Mouse (Mus musculus): ENCODE results near the gene Golm1. TPM values are rescaled to one million over a fixed set of nuclear protein-coding genes. Genes with fewer than 3 reads are reported as not detected.
A peak's percentile ranks its signal among the peaks of the same experiment; 100 is the strongest.

Gene Golm1
- polyA plus RNA-seq, 2 experiments: 25.5 to 43.3 TPM

DNA sequence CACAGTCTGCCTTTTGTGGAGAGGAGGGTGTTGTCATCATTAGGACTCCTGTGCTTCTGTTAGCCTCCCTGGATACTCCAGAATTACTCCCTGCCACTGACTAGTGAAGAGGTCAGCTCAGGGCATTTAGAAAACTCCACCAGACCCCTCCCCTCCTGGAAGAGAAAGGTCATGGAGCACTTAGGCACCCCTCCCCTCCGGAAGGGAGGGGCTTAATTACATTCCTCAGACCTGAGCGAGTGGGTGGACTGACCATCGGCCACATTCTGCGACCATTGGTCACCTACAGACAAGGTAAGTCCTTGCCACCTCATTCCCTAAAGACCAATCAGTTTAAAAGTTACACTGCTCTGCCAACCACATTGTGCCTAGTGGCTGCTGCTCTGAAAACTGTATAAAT lies 3.7 kb upstream of the Golm1 start:
- no peak for DNase-seq (ENCODE audit: low read depth in 3 of 3, low spot score in 3 of 3)
- no peaks in the 10 kb centered on the region for H3K27me3 ChIP-seq (ENCODE audit: control insufficient read depth, insufficient read depth, low read length)
- no peak overlapping the region for H3K27ac ChIP-seq
- no peak for TF ChIP-seq CTCF (IDR thresholded peaks at IDR 0.05; ENCODE audit: low read depth)
- no peak for TF ChIP-seq EP300 (IDR thresholded peaks at IDR 0.05; ENCODE audit: low read depth)
- H3K4me1 ChIP-seq (replicated peaks; ENCODE audit: control insufficient read depth in 2 of 2, insufficient read depth in 2 of 2, low read length in 1 of 2): peaks cover 11 to 30% of the 10 kb centered on the region in 2 experiments
- ATAC-seq (ENCODE audit: insufficient read depth): no peak
- H3K9ac ChIP-seq (replicated peaks): no peak overlapping the region
- WGBS (ENCODE audit: insufficient replicate concordance): 60% methylated on average over 4 of the region's 4 CpGs
- H3K4me2 ChIP-seq (ENCODE audit: low read depth): no peak overlapping the region
- H3K9me3 ChIP-seq (ENCODE audit: control insufficient read depth, low read length): no peaks in the 10 kb centered on the region
- H3K36me3 ChIP-seq (replicated peaks; ENCODE audit: control insufficient read depth, insufficient read depth, low read depth): no peaks in the 10 kb centered on the region
- H3K4me3 ChIP-seq (ENCODE audit: insufficient read depth in 1 of 2, low read depth in 2 of 2, low read length in 2 of 2): no peak overlapping the region

DNA sequence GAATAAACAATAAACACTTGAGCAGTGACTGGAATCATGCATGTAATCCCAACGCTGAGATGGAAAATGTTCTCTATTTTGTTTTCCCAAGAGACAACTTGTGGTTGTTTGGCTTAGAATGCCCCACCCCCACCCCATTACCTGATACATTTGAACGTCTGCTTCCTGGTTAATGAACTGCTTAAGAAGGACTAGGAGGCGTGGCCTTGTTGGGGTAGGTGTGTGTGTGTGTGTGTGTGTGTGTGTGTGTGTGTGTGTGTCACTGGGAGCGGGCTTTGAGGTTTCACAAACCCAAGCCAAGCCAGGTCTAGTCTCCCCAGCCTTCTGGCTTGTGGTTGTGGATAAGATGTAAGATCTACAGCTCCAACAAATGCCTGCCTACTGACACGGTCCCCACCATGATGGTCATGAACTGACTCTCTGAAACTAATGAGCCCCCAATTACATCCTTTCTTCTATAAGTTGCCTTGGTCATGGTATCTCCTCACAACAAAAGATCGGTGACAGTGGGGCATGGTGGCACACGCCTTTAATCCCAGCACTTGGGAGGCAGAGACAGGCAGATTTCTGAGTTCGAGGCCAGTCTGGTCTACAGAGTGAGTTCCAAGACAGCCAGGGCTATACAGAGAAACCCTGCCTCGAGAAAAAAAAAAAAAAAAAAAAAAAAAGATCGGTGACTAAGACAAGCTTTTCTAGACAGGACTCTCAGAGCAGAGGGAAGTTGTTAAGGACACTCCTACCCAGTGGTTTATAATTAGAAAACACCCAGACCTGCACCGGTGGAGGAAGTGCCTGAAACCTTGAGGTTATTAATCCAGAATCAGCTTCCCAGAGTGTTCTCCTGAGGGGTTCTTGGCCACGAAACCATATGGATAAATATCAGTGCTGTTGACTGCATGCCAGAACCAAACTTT lies 962 bp upstream of the Golm1 start:
- peaks cover 2% of the 10 kb centered on the region; the same call in 1 of the 2 replicates for H3K36me3 ChIP-seq (replicated peaks; ENCODE audit: control insufficient read depth, insufficient read depth, low read depth)
- peaks cover 24 to 43% of the 10 kb centered on the region in 2 experiments for H3K4me1 ChIP-seq (replicated peaks; ENCODE audit: control insufficient read depth in 2 of 2, insufficient read depth in 2 of 2, low read length in 1 of 2)
- H3K27me3 ChIP-seq (ENCODE audit: control insufficient read depth, insufficient read depth, low read length): no peaks in the 10 kb centered on the region
- H3K9ac ChIP-seq (replicated peaks): no peak overlapping the region
- peak overlapping the region in 1 of 2 experiments; percentile 93; a peak in 2 of 4 replicates for H3K4me3 ChIP-seq (ENCODE audit: insufficient read depth in 1 of 2, low read depth in 2 of 2, low read length in 2 of 2)
- TF ChIP-seq EP300 (IDR thresholded peaks at IDR 0.05; ENCODE audit: low read depth): no peak
- TF ChIP-seq CTCF (IDR thresholded peaks at IDR 0.05; ENCODE audit: low read depth): no peak
- ATAC-seq (ENCODE audit: insufficient read depth): no peak
- H3K4me2 ChIP-seq (ENCODE audit: low read depth): peak overlapping the region; percentile 69
- no peak for DNase-seq (ENCODE audit: low read depth in 3 of 3, low spot score in 3 of 3)
- WGBS (ENCODE audit: insufficient replicate concordance): 48% methylated on average over 12 of the region's 12 CpGs
- H3K9me3 ChIP-seq (ENCODE audit: control insufficient read depth, low read length): no peaks in the 10 kb centered on the region
- peak overlapping the region; percentile 85; the same call in 1 of the 2 replicates for H3K27ac ChIP-seq

DNA sequence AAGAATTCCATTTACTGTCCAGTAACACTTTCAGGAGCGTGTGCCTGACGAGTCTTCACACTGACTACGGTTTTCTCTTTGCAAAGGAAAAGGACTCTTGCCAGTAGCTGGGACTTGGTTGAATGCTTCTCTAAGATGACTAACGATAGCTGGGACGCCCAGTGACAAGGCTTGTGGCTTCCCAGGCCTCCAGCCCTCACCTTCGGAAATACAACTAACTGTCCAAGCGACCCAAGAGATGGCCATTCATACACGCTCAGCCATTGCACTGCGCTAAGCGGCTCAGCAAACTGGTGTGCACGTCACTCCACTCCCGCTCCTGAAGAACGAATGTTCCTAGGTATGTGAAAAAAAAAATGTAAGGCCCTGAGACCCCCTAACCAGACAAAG lies 855 bp downstream of the Golm1 start:
- WGBS (ENCODE audit: insufficient replicate concordance): under 1% methylated on average over 13 of the region's 13 CpGs
- H3K4me1 ChIP-seq (replicated peaks; ENCODE audit: control insufficient read depth in 2 of 2, insufficient read depth in 2 of 2, low read length in 1 of 2): peaks cover 21 to 41% of the 10 kb centered on the region in 2 experiments

DNA sequence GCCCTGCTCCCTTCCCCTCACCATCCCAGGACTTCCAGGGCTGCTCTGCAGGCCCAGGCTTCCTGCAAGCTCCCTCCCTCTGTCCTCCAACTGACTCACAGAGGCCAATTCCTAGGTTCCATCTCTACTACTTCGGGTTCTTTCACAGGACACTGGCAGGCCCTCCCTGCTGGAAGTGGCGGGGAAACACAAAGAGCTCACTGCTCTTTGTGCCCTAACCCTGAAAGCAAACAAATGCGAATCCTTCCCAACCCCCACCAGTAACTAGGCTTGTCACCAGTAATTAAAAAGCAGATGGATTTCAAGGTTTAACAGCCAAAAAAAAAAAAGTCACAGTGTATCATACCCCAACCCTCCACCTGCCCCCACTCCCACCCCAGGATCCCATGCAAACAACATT lies 1.4 kb downstream of the Golm1 start:
- no peak overlapping the region; the same call in 1 of the 2 replicates for H3K27ac ChIP-seq
- no peaks in the 10 kb centered on the region for H3K9me3 ChIP-seq (ENCODE audit: control insufficient read depth, low read length)
- H3K9ac ChIP-seq (replicated peaks): peak overlapping the region; percentile 88
- ATAC-seq (ENCODE audit: insufficient read depth): no peak
- 9% methylated on average over 3 of the region's 3 CpGs for WGBS (ENCODE audit: insufficient replicate concordance)
- TF ChIP-seq CTCF (IDR thresholded peaks at IDR 0.05; ENCODE audit: low read depth) (no peak), EP300 (IDR thresholded peaks at IDR 0.05; ENCODE audit: low read depth) (no peak)
- H3K36me3 ChIP-seq (replicated peaks; ENCODE audit: control insufficient read depth, insufficient read depth, low read depth): peaks cover 2% of the 10 kb centered on the region; the same call in 1 of the 2 replicates
- peaks cover 23 to 41% of the 10 kb centered on the region in 2 experiments for H3K4me1 ChIP-seq (replicated peaks; ENCODE audit: control insufficient read depth in 2 of 2, insufficient read depth in 2 of 2, low read length in 1 of 2)
- DNase-seq (ENCODE audit: low read depth in 3 of 3, low spot score in 3 of 3): no peak
- no peaks in the 10 kb centered on the region for H3K27me3 ChIP-seq (ENCODE audit: control insufficient read depth, insufficient read depth, low read length)
- H3K4me3 ChIP-seq (ENCODE audit: insufficient read depth in 1 of 2, low read depth in 2 of 2, low read length in 2 of 2): peak overlapping the region; percentile 81 to 93
- H3K4me2 ChIP-seq (ENCODE audit: low read depth): peak overlapping the region; percentile 69

More for the DNA sequence above, 855 bp downstream of the Golm1 start:
- Histone ChIP-seq H3K4me3 (ENCODE audit: insufficient read depth in 1 of 2, low read depth in 2 of 2, low read length in 2 of 2) (peak overlapping the region; percentile 81 to 93), H3K4me2 (ENCODE audit: low read depth) (peak overlapping the region; percentile 69), H3K9me3 (ENCODE audit: control insufficient read depth, low read length) (no peaks in the 10 kb centered on the region), H3K27ac (peak overlapping the region; percentile 85), H3K36me3 (replicated peaks; ENCODE audit: control insufficient read depth, insufficient read depth, low read depth) (peaks cover 2% of the 10 kb centered on the region; the same call in 1 of the 2 replicates), H3K27me3 (ENCODE audit: control insufficient read depth, insufficient read depth, low read length) (no peaks in the 10 kb centered on the region), H3K9ac (replicated peaks) (peak overlapping the region; percentile 88)
- DNase-seq (ENCODE audit: low read depth in 3 of 3, low spot score in 3 of 3) (no peak), ATAC-seq (ENCODE audit: insufficient read depth) (no peak)
- TF ChIP-seq EP300 (IDR thresholded peaks at IDR 0.05; ENCODE audit: low read depth): no peak; the same call in 1 of the 2 replicates
- TF ChIP-seq CTCF (IDR thresholded peaks at IDR 0.05; ENCODE audit: low read depth): no peak

DNA sequence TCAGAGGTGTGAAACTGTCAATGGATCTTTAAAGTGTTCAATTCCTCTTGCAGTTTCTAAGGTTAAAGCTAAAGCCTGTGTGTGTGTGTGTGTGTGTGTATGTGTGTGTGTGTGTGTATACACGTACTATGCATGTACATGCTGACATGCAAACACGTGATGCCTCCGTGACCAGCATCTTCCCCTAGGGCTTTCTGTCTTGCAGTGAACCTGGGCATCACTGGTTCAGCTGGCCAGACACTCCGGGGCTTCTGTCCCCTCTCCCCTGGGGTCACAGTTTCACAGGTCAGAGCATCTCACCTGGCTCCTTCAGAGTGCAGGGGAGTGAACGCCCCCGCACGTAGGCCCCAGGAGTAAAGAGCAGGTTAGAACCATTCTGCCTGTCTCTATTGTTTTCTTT lies 2.0 kb downstream of the Golm1 start:
- WGBS (ENCODE audit: insufficient replicate concordance): 75% methylated on average over 7 of the region's 7 CpGs
- peak overlapping the region; percentile 31 for H3K9ac ChIP-seq (replicated peaks)
- H3K36me3 ChIP-seq (replicated peaks; ENCODE audit: control insufficient read depth, insufficient read depth, low read depth): peaks cover 2% of the 10 kb centered on the region; the same call in 1 of the 2 replicates
- peak overlapping the region; percentile 18 to 93 for H3K4me3 ChIP-seq (ENCODE audit: insufficient read depth in 1 of 2, low read depth in 2 of 2, low read length in 2 of 2)
- H3K4me2 ChIP-seq (ENCODE audit: low read depth): peak overlapping the region; percentile 69
- no peaks in the 10 kb centered on the region for H3K27me3 ChIP-seq (ENCODE audit: control insufficient read depth, insufficient read depth, low read length)
- TF ChIP-seq EP300 (IDR thresholded peaks at IDR 0.05; ENCODE audit: low read depth): no peak
- TF ChIP-seq CTCF (IDR thresholded peaks at IDR 0.05; ENCODE audit: low read depth): no peak
- no peaks in the 10 kb centered on the region for H3K9me3 ChIP-seq (ENCODE audit: control insufficient read depth, low read length)
- no peak for DNase-seq (ENCODE audit: low read depth in 3 of 3, low spot score in 3 of 3)
- ATAC-seq (ENCODE audit: insufficient read depth): no peak
- H3K27ac ChIP-seq: peak overlapping the region; percentile 36
- H3K4me1 ChIP-seq (replicated peaks; ENCODE audit: control insufficient read depth in 2 of 2, insufficient read depth in 2 of 2, low read length in 1 of 2): peaks cover 28 to 42% of the 10 kb centered on the region in 2 experiments

Data from liver, embryonic 14.5 days (tissue).